Mouse (Mus musculus): ENCODE results near the gene Olig2. TPM values are rescaled to one million over a fixed set of nuclear protein-coding genes. Genes with fewer than 3 reads are reported as not detected.

Gene Olig2
- polyA plus RNA-seq, 1 experiment, result 0.12 TPM

DNA sequence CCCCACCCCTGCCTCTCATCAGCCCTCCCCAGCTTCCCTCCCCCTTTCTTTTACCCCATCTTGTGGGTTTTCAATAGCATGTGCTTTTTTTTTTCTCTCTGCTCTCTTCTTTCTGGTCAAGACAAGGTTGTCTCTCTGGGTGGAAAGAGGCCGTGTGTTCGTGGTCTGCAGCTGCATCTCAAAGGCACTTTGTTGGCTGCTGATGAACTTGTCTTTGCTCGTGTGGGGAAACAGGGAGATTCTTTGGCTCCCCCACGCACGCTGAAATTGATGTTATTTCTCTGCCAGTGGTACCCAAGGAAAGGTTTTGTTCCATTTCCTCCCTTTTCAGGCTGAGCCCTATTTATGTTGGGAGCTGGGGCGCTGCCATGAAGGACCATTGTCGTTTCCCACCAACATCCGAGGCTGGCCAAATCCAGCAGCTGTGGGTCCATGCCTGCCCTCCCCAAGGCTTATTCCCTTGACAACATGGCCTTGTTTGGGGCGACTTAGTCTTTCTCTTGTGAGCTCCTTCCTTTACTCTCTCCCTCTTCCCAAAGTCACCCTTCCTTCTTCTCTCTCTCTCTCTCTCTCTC, 33.5 kb upstream of the Olig2 start:
- no peaks in the 10 kb centered on the region for H3K36me3 ChIP-seq (ENCODE audit: control insufficient read depth, insufficient read depth, low read length)
- no peaks in the 10 kb centered on the region for H3K27me3 ChIP-seq (ENCODE audit: control insufficient read depth, insufficient read depth, low read length)
- H3K4me1 ChIP-seq (replicated peaks; ENCODE audit: control insufficient read depth, insufficient read depth, low read length), result no peaks in the 10 kb centered on the region
- TF ChIP-seq POLR2A (IDR thresholded peaks at IDR 0.05; ENCODE audit: control insufficient read depth, extremely low read depth, insufficient read depth, low read length, poor library complexity), result no peak
- TF ChIP-seq CTCF (IDR thresholded peaks at IDR 0.05; ENCODE audit: borderline replicate concordance, control insufficient read depth, extremely low read depth, insufficient read depth, low read length, poor library complexity), result no peak
- DNase-seq, result no peak
- no peak overlapping the region for H3K4me3 ChIP-seq (ENCODE audit: control insufficient read depth, insufficient read depth, low read length)
- H3K27ac ChIP-seq (ENCODE audit: control insufficient read depth, insufficient read depth, low read length), result no peak overlapping the region
- WGBS, result 73% methylated on average over 9 of the region's 9 CpGs

DNA sequence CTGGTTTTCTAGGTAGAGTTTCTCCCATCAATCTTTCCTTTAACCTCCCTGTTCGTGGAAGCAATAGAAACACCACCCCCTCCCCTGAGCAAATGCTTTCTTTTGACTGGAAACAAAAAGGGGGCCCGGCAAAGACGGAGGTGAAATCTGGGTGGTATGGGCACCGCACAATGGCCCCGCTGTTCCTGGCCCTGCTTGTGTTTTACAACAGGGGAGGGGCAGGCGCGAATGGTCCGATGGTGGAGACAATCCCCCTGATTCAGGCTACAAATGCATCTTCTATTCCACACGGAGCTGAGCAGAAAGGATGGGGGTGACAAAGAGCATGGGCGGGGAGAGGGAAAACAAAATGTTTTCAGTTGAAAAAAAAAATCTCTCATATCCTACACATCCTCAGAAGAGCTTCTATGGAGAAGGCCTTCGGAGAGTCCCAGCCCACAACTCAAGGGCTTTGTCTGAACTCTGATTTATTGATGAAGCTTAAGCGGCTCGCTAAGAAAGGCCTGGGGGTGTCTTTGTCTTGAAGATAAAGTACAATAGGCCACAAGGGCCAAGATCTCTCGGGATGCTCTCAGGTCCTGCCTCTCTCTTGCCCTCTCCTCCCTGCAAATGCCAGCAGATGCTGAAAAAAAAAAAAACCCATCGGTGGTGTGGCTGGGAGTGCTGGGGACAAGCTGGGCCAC, 32.4 kb upstream of the Olig2 start:
- 63% methylated on average over 15 of the region's 15 CpGs for WGBS

DNA sequence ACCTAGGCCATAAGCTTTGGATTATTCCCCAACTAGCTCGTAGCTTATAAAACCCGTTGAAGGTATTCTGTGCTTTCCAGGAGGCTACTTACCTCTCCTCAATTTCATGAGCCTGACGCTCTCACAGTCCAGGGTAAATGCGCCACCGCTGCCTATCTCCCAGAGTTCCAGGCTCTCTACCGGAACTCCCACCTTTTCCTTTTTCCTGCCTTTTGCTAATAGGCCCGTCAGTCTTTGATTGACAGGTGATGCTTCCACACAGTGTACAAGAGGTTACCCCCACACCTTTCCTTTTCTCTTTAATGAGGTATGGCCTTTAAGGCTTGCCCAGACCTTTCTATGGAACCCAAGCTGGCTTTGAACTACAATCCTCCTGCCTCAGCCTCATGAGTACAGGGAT, 25.4 kb upstream of the Olig2 start:
- WGBS, result 95% methylated on average over 7 of the region's 7 CpGs
- H3K4me1 ChIP-seq (replicated peaks; ENCODE audit: control insufficient read depth, insufficient read depth, low read length), result no peaks in the 10 kb centered on the region
- no peak overlapping the region for H3K4me3 ChIP-seq (ENCODE audit: control insufficient read depth, insufficient read depth, low read length)
- TF ChIP-seq CTCF (IDR thresholded peaks at IDR 0.05; ENCODE audit: borderline replicate concordance, control insufficient read depth, extremely low read depth, insufficient read depth, low read length, poor library complexity) (no peak), POLR2A (IDR thresholded peaks at IDR 0.05; ENCODE audit: control insufficient read depth, extremely low read depth, insufficient read depth, low read length, poor library complexity) (no peak)
- no peak for DNase-seq
- no peak overlapping the region for H3K27ac ChIP-seq (ENCODE audit: control insufficient read depth, insufficient read depth, low read length)
- H3K36me3 ChIP-seq (ENCODE audit: control insufficient read depth, insufficient read depth, low read length), result no peaks in the 10 kb centered on the region
- H3K27me3 ChIP-seq (ENCODE audit: control insufficient read depth, insufficient read depth, low read length), result no peaks in the 10 kb centered on the region

More for the DNA sequence above, 32.4 kb upstream of the Olig2 start:
- TF ChIP-seq POLR2A (IDR thresholded peaks at IDR 0.05; ENCODE audit: control insufficient read depth, extremely low read depth, insufficient read depth, low read length, poor library complexity), result no peak
- no peak for TF ChIP-seq CTCF (IDR thresholded peaks at IDR 0.05; ENCODE audit: borderline replicate concordance, control insufficient read depth, extremely low read depth, insufficient read depth, low read length, poor library complexity)
- Histone ChIP-seq H3K4me1 (replicated peaks; ENCODE audit: control insufficient read depth, insufficient read depth, low read length) (no peaks in the 10 kb centered on the region), H3K27me3 (ENCODE audit: control insufficient read depth, insufficient read depth, low read length) (no peaks in the 10 kb centered on the region), H3K36me3 (ENCODE audit: control insufficient read depth, insufficient read depth, low read length) (no peaks in the 10 kb centered on the region), H3K4me3 (ENCODE audit: control insufficient read depth, insufficient read depth, low read length) (no peak overlapping the region), H3K27ac (ENCODE audit: control insufficient read depth, insufficient read depth, low read length) (no peak overlapping the region)
- DNase-seq, result no peak

DNA sequence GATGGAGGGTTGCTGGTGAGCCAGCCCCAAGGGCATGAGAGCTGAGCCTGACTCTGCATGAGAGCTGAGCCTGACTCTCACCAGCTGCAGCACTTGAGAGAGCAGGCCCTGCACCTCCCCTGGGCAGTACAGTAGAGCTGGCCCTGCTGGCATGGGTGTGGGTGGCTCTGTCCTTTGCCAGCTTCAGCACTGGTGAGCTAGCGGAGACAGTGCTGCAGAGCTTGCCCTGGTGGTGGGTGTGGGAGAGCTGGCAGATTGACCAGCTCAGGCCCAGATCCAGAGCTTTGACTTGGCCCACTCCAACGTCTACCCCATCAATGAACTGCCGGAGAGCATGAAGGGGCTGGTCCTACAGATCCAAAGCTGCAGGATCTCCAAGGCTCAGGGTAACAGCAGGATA, 22.3 kb upstream of the Olig2 start:
- TF ChIP-seq POLR2A (IDR thresholded peaks at IDR 0.05; ENCODE audit: control insufficient read depth, extremely low read depth, insufficient read depth, low read length, poor library complexity) (no peak), CTCF (IDR thresholded peaks at IDR 0.05; ENCODE audit: borderline replicate concordance, control insufficient read depth, extremely low read depth, insufficient read depth, low read length, poor library complexity) (no peak)
- 94% methylated on average over 3 of the region's 3 CpGs for WGBS

DNA sequence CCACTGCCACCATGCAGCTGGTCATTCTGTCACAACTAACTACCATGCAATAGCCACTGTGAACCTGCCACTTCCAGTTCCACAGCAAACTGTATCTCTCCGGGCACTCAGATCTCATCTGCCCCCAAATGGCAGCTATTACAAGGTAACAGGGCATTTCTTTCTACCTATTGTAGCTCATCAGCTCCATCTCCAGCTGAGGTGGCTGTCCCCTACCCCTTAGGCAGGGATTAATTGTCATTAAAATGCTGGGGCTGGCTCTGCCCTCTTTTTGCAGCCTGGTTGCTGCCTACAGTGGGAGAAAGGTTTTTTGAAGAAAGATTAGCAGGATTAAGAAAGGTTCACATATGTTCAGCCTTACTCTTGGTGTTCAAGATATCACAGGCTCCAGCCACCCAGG, 18.9 kb upstream of the Olig2 start:
- Histone ChIP-seq H3K4me3 (ENCODE audit: control insufficient read depth, insufficient read depth, low read length) (no peak overlapping the region), H3K36me3 (ENCODE audit: control insufficient read depth, insufficient read depth, low read length) (no peaks in the 10 kb centered on the region), H3K4me1 (replicated peaks; ENCODE audit: control insufficient read depth, insufficient read depth, low read length) (no peaks in the 10 kb centered on the region), H3K27me3 (ENCODE audit: control insufficient read depth, insufficient read depth, low read length) (0 out of 2 replicates have a peak, but pooled peaks cover 2% of the 10 kb centered on the region), H3K27ac (ENCODE audit: control insufficient read depth, insufficient read depth, low read length) (no peak overlapping the region)
- TF ChIP-seq CTCF (IDR thresholded peaks at IDR 0.05; ENCODE audit: borderline replicate concordance, control insufficient read depth, extremely low read depth, insufficient read depth, low read length, poor library complexity) (no peak), POLR2A (IDR thresholded peaks at IDR 0.05; ENCODE audit: control insufficient read depth, extremely low read depth, insufficient read depth, low read length, poor library complexity) (no peak)
- no peak for DNase-seq
- WGBS, result 97% methylated on average over 1 of the region's 1 CpGs

More for the DNA sequence above, 22.3 kb upstream of the Olig2 start:
- H3K4me3 ChIP-seq (ENCODE audit: control insufficient read depth, insufficient read depth, low read length), result no peak overlapping the region
- H3K27me3 ChIP-seq (ENCODE audit: control insufficient read depth, insufficient read depth, low read length), result 0 out of 2 replicates have a peak, but pooled peaks cover under 1% of the 10 kb centered on the region
- no peak for DNase-seq
- no peaks in the 10 kb centered on the region for H3K4me1 ChIP-seq (replicated peaks; ENCODE audit: control insufficient read depth, insufficient read depth, low read length)
- no peak overlapping the region for H3K27ac ChIP-seq (ENCODE audit: control insufficient read depth, insufficient read depth, low read length)
- no peaks in the 10 kb centered on the region for H3K36me3 ChIP-seq (ENCODE audit: control insufficient read depth, insufficient read depth, low read length)

DNA sequence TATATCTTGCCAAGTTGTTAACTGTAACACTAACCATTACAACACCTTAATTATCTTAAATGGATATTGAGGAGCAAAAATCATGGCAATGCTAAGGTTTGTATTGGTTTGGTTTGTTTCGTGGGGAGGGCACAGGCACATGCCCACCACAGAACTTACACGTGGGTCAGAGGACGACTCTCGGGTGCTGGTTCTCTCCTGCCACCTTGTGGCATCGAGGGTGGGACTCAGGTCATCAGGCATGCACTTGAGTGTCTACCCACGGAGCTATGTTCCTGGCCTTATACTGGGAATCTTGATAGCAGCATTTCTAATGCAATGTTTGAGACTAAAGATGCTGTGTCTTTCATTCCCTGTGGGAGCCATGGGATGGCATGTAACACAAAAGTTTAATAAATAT, 8.2 kb upstream of the Olig2 start:
- Histone ChIP-seq H3K4me1 (replicated peaks; ENCODE audit: control insufficient read depth, insufficient read depth, low read length) (no peaks in the 10 kb centered on the region), H3K36me3 (ENCODE audit: control insufficient read depth, insufficient read depth, low read length) (no peaks in the 10 kb centered on the region), H3K4me3 (ENCODE audit: control insufficient read depth, insufficient read depth, low read length) (no peak overlapping the region), H3K27me3 (ENCODE audit: control insufficient read depth, insufficient read depth, low read length) (peaks cover 7% of the 10 kb centered on the region; the same call in 1 of the 2 replicates), H3K27ac (ENCODE audit: control insufficient read depth, insufficient read depth, low read length) (no peak overlapping the region)
- TF ChIP-seq POLR2A (IDR thresholded peaks at IDR 0.05; ENCODE audit: control insufficient read depth, extremely low read depth, insufficient read depth, low read length, poor library complexity) (no peak), CTCF (IDR thresholded peaks at IDR 0.05; ENCODE audit: borderline replicate concordance, control insufficient read depth, extremely low read depth, insufficient read depth, low read length, poor library complexity) (no peak)
- no peak for DNase-seq
- 25% methylated on average over 6 of the region's 6 CpGs for WGBS
